Comparison of ENCODE assay signal across 12 mouse cellular contexts in genomic region chr10:83937168-83937567, GRCm38 (mm10).
DNase-seq lines count a peak whose midpoint lies in the region; ATAC-seq lines count a peak whose summit lies in the region.
"Had no signal": no experiment of that assay in that cellular context is flagged by ENCODE, and none has a peak within 500 bp of the region (broad histone marks: within the 10 kb centered on the region; RNA-seq: fewer than 3 reads in every experiment).

No protein-coding gene starts in this region.

- ATAC-seq in kidney, embryonic 14.5 days (ENCODE audit: low FRiP score, low TSS enrichment) = no peak

- no peak overlapping the region for H3K9ac ChIP-seq in kidney, embryonic 14.5 days (ENCODE audit: low read depth, low read length)
- H3K9ac ChIP-seq: hindbrain, embryonic 15.5 days; limb, embryonic 12.5 days; stomach, embryonic 15.5 days had no signal

- DNase-seq in kidney, adult 11 months = peak; percentile 78
- peak; percentile 63 for DNase-seq in heart, postnatal 25 days (ENCODE audit: low spot score)
- DNase-seq in lung, adult 18-20 months = peak; percentile 74 to 78
- DNase-seq in cerebellum, adult 11-12 months = no peak
- no peak for DNase-seq in urinary bladder, adult 2 months (ENCODE audit: low spot score)
- no peak for DNase-seq in frontal cortex, postnatal 14 days (ENCODE audit: low spot score in 2 of 2)
- DNase-seq: cerebellum, adult 2 months; right cerebral cortex, adult 18-20 months had no signal

- intact Hi-C loops in heart, postnatal 25 days (cut with DNase I) = loop anchor here (5.0 kb wide), 2 partner anchors 115 to 120 kb away; no protein-coding TSS in a partner anchor

- WGBS in kidney, embryonic 14.5 days = 51% methylated on average over 9 of the region's 9 CpGs

- H3K27ac ChIP-seq in kidney, embryonic 14.5 days (ENCODE audit: low read depth, low read length) = no peak overlapping the region
- H3K27ac ChIP-seq: hindbrain, embryonic 15.5 days; limb, embryonic 12.5 days; stomach, embryonic 15.5 days had no signal

- no peaks in the 10 kb centered on the region for H3K36me3 ChIP-seq in kidney, embryonic 14.5 days (ENCODE audit: control insufficient read depth, insufficient read depth, low read length)
- H3K36me3 ChIP-seq: hindbrain, embryonic 15.5 days; limb, embryonic 12.5 days; stomach, embryonic 15.5 days had no signal

- H3K4me1 ChIP-seq in kidney, embryonic 14.5 days (ENCODE audit: control insufficient read depth, insufficient read depth, low read length) = no peaks in the 10 kb centered on the region
- H3K4me1 ChIP-seq: hindbrain, embryonic 15.5 days had no signal

- no peak overlapping the region for H3K4me3 ChIP-seq in kidney, embryonic 14.5 days (ENCODE audit: low read length)
- H3K4me3 ChIP-seq: hindbrain, embryonic 15.5 days; limb, embryonic 12.5 days; stomach, embryonic 15.5 days had no signal

- H3K9me3 ChIP-seq in kidney, embryonic 14.5 days (ENCODE audit: control insufficient read depth, low read length) = no peaks in the 10 kb centered on the region
- H3K9me3 ChIP-seq: hindbrain, embryonic 15.5 days; limb, embryonic 12.5 days; stomach, embryonic 15.5 days had no signal

- no peak overlapping the region for H3K4me2 ChIP-seq in kidney, embryonic 14.5 days (replicated peaks; ENCODE audit: low read depth, low read length)
- H3K4me2 ChIP-seq: hindbrain, embryonic 15.5 days; limb, embryonic 12.5 days; stomach, embryonic 15.5 days had no signal

- H3K27me3 ChIP-seq in kidney, embryonic 14.5 days (ENCODE audit: control insufficient read depth, insufficient read depth, low read length) = no peaks in the 10 kb centered on the region
- H3K27me3 ChIP-seq: hindbrain, embryonic 15.5 days; limb, embryonic 12.5 days had no signal

Comparison
In these comparisons a context has a peak if more than half of its experiments do, and no peak if none do; other contexts are left out.
1. DNase-seq: peak in kidney, adult 11 months (single experiment), heart, postnatal 25 days (single experiment) and lung, adult 18-20 months (2 of 2); none in cerebellum, adult 11-12 months (single experiment), urinary bladder, adult 2 months (single experiment) and frontal cortex, postnatal 14 days (0 of 2).